Mouse (Mus musculus) Muller cell, postnatal 12 days (primary cell): ENCODE data around the gene Tlx3.
A peak's percentile ranks its signal among the peaks of the same experiment; 100 is the strongest.

ENCODE experiments used
- DNase-seq: peaks from one replicate; pipeline ENCODE4 v3.0.0-alpha.2; 2015; ENCODE audit errors: inconsistent ontology term

Gene Tlx3

DNA sequence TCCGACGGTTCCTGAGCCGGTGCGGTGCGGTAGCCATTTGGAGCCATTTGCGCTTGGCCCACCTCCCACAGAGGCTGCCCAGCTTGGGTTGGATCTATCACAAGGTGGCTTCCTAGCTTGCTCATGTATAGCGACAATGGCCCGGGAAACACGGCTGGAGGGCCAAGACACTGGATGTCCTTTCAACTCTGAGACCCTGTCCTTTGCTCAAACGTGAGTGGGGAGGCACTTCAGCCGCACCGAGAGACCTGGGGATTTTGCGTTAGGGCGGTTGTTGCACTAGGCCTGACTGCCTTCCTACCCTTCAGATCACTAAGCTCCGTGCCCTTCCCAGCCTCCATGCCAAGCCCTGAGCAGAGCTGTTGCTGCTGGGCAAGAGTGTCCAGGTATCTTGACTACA lies 5.7 kb downstream of the Tlx3 start:
- no peak for DNase-seq

GRCm38 (mm10) chr11:33197133-33197514 lies 6.3 kb downstream of the Tlx3 start:
- DNase-seq, result no peak

DNA sequence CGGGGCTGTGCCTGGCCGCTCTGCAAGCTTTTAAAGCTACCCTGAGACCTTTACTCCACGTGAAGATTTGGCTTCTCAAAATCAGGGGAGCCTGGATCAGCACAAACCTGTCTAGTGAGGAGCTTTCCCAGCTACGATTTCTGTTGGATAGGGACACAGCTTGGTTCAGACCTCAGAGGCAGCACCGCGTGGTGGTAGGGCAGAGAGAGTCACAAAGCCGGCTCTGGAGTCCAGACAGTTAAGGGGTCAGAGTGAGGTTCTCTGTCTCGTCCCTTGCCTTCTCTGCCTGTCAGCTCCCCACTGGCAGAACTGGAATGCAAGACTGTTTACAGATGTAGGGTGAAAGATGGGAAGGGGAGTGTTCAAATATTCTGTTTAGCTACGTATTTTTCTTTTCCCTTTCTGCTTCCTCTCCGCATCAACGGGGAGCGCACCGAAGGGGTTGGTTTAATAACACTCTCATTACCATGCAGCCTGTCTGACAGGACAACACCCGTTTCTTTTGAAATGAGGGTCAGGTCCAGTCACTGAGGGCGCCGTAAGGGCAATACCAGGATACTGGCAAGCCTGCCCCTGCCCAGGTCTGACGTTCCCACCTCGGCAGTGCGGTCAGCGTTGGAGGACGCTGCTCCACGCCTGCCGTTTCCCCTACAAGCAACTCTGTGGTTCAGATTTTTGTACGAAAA lies 6.8 kb downstream of the Tlx3 start:
- no peak for DNase-seq

DNA sequence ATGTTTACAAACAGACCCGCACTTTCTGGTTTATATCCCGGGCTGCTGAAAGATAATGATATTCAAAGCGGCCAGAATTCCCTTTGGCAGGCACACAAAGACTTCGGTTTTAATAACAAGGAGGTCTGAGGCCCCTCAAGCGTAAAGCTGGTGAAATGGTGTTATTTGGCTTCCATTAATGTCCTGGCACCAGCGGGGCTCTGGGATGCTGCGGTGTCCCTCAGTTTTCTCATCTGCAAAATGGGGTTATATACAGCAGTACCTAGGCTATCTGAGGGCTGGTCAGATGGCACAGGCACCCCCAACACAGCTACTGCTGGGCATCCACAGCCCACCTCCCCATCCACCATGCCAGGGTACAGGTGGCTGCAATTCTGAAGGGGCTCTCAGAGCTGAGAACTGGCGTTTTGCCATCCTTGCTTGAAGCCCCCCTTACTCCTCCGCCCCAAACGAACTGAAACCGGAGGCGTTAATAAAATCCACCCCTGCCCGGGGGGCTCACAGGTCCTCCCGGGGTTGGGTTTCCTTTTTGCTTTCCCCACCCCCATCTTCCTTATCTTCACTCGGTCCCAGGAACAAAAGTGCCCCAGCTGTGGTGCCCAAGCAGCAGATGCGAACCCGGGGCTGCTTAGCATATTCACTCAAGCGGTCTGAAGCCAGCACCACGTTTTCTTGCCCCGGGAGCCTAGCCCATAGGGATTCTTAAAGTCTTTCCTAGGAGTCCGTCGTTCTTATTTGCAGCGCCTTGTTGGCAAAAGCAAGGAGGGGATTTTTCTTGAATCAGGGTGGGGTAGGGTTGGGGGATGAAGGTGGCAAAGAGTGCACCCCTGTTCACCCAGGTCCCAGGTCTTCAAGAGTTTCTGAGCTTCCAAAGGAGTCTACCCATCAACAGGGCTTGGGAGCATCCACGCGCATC lies 7.6 kb downstream of the Tlx3 start:
- no peak for DNase-seq

GRCm38 (mm10) chr11:33195061-33195460 lies 8.3 kb downstream of the Tlx3 start:
- no peak for DNase-seq

GRCm38 (mm10) chr11:33193695-33194094 lies 9.7 kb downstream of the Tlx3 start:
- no peak for DNase-seq

GRCm38 (mm10) chr11:33181804-33182203 lies 21.6 kb downstream of the Tlx3 start:
- DNase-seq, result no peak

GRCm38 (mm10) chr11:33180701-33181116 lies 22.7 kb downstream of the Tlx3 start:
- no peak for DNase-seq

DNA sequence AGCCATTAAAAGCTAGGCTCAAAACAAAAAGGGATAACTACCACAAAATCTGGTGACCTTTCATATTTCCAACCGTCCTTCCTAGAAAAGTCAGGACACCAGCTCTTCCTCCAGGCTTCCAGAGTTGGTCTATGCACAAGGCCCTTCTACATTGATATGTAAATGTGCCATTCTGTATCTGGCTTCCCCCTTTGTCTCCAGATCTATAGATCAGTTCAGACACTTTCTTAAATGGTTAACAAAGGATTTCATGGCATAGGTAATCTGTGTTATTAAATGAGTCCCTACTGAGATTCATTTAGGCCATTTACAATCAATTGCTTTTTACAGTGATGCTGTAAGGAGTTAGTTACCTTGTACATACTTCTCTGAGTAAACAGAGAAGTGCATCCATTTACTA lies 23.6 kb downstream of the Tlx3 start:
- DNase-seq, result no peak

DNA sequence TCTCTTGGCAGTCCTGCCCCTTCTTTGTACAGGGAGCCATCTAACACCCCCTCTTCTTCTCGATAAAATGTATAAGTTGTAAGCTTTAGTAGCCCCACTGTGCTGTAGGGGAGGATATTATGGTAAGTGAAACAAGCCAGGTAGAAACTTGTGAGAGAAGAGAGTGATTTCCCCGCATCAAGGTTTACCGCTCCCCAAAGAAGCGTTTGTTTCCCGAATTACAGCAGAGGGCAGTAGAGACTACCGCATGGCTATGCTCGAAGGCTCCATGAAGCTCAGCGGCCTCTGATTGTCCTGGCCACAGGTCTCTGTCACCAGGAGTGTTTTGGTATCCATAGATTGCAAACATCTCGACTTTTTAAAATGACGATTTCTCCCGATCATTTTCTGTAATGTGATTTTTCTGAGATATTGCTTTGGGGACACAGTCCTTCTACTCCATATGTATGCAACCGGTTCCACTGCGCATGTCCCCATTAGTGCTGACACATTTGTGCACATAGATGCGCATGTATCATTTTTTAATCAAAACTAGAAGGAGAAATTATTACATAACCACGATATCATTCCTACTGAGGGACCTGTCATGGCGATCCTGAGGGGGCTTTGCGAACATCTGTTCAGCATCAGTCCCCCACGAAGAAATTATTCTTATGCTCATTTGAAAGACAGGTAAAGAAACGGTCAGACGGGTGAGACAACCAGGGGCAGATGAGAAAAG lies 26.7 kb downstream of the Tlx3 start:
- peak; percentile 17 for DNase-seq

DNA sequence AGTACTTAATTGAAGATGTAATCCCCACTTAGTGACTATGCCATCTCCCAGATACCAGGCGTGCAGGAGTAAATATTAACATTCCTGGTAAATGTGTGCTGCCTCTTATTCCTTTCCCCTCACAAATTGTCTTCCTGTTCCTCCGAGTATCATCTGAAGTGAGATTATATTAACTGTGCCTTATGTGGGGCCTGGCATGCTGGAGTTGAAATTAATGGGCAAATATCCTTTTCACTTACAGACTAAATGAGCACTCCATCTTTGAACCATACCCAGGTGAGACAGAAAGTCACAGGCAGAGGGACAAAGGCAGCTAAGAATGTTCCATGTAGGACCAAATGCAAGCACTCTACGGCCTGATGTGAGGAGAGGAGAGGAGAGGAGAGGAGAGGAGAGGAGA lies 27.6 kb downstream of the Tlx3 start:
- DNase-seq, result no peak

GRCm38 (mm10) chr11:33170489-33170888 lies 32.9 kb downstream of the Tlx3 start:
- DNase-seq, result peak; percentile 27

DNA sequence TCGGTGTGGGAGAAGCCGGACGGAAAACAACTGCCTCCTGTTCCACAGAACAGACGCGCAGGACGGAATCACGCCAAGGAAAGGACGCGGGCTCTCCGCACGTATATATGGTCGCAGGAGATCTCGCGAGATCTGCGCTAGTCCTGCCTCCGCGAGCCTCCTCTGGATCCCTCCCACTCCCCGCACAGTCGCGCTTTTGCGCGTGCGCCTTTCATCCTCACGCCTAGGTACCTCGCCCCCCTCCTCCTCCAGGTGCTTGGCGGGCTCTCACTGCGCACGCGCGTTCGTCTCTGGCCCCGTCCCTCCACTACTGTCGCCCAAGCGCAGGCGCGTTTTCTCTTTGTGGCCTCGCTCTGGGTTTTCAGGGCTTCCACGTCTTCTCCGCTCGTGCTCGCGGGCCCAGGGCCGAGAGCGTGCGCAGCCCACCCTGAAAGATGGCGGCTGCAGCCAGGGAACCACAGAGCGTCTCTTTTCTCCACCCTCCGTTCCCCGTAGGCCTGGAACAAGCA lies 40.3 kb downstream of the Tlx3 start, which contains the start of gene Npm1:
Npm1 (minus strand) TSS at position 209 of the 509 bp plus-strand sequence.
- DNase-seq, result peak; percentile 99

GRCm38 (mm10) chr11:33162211-33162997 lies 41.0 kb downstream of the Tlx3 start:
- DNase-seq, result peak; percentile 85

- no peak for DNase-seq
Observed at GRCm38 (mm10) chr11:33159741-33160140, 43.6 kb downstream of the Tlx3 start.

GRCm38 (mm10) chr11:33157453-33158196 lies 45.8 kb downstream of the Tlx3 start:
- no peak for DNase-seq

- DNase-seq, result no peak
Observed at GRCm38 (mm10) chr11:33156436-33157015, 46.9 kb downstream of the Tlx3 start.

GRCm38 (mm10) chr11:33154459-33154858 lies 48.9 kb downstream of the Tlx3 start:
- no peak for DNase-seq

DNA sequence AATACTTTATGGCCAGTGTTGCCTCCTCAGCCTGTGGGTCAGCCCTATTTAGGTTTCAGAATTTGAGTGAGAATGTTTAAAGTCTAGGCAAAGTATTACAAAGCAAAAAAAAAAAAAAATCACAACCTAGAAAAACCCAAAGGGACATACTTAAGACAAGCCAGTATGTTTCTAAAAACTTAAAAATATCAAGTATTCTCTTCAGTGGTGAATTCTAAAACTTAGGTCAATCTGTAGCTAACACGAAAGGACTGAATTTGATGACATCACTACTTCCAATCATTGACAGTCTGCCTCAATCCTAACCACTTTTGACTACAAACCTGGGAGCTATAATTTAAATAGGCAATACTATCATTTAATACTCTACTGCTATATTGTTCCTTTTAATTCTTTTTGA lies 50.4 kb downstream of the Tlx3 start:
- no peak for DNase-seq

- no peak for DNase-seq
Observed at GRCm38 (mm10) chr11:33151780-33152145, 51.6 kb downstream of the Tlx3 start.
